ENCODE assay signal across 9 mouse cellular contexts in the genomic region with DNA sequence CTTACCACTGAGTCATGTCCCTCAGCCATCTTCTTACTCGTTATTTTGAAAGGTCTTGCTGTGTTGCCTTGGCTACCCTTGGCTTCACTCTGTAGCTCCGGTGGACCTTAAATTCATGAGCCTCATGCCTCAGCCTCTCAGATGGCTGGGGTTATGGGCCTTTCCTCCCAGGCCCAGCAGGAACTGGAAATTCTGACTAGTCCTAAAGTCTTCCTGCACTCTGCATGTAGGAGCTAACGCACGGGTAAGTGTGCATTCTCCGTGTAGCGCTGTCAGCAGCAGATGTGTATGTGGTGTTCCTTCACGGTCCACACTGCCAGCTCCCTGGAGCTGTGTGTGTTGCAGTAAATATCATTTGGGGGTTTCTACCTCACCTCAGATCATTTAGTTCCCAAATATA. TPM values are rescaled to one million over a fixed set of nuclear protein-coding genes. Genes with fewer than 3 reads are reported as not detected.
DNase-seq lines count a peak whose midpoint lies in the region; ATAC-seq and TF ChIP-seq lines count a peak whose summit lies in the region.
"Had no signal": no experiment of that assay in that cellular context is flagged by ENCODE, and none has a peak within 500 bp of the region (broad histone marks: within the 10 kb centered on the region; RNA-seq: fewer than 3 reads in every experiment).

No protein-coding gene starts in this region.

- H3K27ac ChIP-seq in forebrain, embryonic 14.5 days (ENCODE audit: low read depth, low read length), result no peak overlapping the region
- no peak overlapping the region for H3K27ac ChIP-seq in liver, embryonic 13.5 days

- H3K4me3 ChIP-seq in erythroblast, embryonic 14.5 days (replicated peaks), result peak overlapping the region; percentile 92
- H3K4me3 ChIP-seq in C2C12 (ENCODE audit: insufficient read depth, poor library complexity, severe bottlenecking), result no peak overlapping the region
- H3K4me3 ChIP-seq in forebrain, embryonic 14.5 days (ENCODE audit: low read depth, low read length), result no peak overlapping the region
- H3K4me3 ChIP-seq in liver, embryonic 13.5 days (replicated peaks), result peak overlapping the region; percentile 82

- H3K79me3 ChIP-seq in C2C12 (ENCODE audit: low read depth), result peaks cover 59% of the 10 kb centered on the region

- peak overlapping the region; percentile 91 for H3K9ac ChIP-seq in forebrain, embryonic 14.5 days (ENCODE audit: low read length)
- peak overlapping the region; percentile 85; the same call in 1 of the 2 replicates for H3K9ac ChIP-seq in liver, embryonic 13.5 days

- no peak for ATAC-seq in erythroblast, adult 5-6 weeks (replicated peaks; ENCODE audit: low FRiP score, poor library complexity, severe bottlenecking)
- no peak for ATAC-seq in forebrain, embryonic 14.5 days
- ATAC-seq in liver, embryonic 13.5 days (ENCODE audit: low read depth), result no peak
- ATAC-seq: inflammation-experienced regulatory T-cells, adult 6 months had no signal

- peaks cover 30% of the 10 kb centered on the region for H3K4me1 ChIP-seq in erythroblast, embryonic 14.5 days (ENCODE audit: control insufficient read depth)
- peaks cover 15% of the 10 kb centered on the region for H3K4me1 ChIP-seq in forebrain, embryonic 14.5 days (ENCODE audit: control insufficient read depth, insufficient read depth, low read length)
- H3K4me1 ChIP-seq in liver, embryonic 13.5 days (replicated peaks), result peaks cover 25% of the 10 kb centered on the region

- TF ChIP-seq CTCF in C2C12 (IDR thresholded peaks at IDR 0.05; ENCODE audit: control insufficient read depth, insufficient read depth, insufficient read length), result no peak

- peaks cover 35% of the 10 kb centered on the region for H3K36me3 ChIP-seq in erythroblast, embryonic 14.5 days (ENCODE audit: control insufficient read depth)
- H3K36me3 ChIP-seq in C2C12 (ENCODE audit: control insufficient read depth, insufficient read depth), result peaks cover 27% of the 10 kb centered on the region
- H3K36me3 ChIP-seq in forebrain, embryonic 14.5 days (ENCODE audit: control insufficient read depth, insufficient read depth, low read length), result peaks cover 8% of the 10 kb centered on the region; the same call in 1 of the 2 replicates
- H3K36me3 ChIP-seq in liver, embryonic 13.5 days, result peaks cover 34% of the 10 kb centered on the region

- H3K79me2 ChIP-seq in C2C12 (ENCODE audit: control insufficient read depth, insufficient read depth), result peaks cover 63% of the 10 kb centered on the region

- no peak for DNase-seq in forebrain, embryonic 14.5 days (ENCODE audit: low spot score)
- no peak for DNase-seq in liver, embryonic 13.5 days
- no peak for DNase-seq in ovary, postnatal 36 days (ENCODE audit: low spot score)
- no peak for DNase-seq in gastrocnemius, postnatal 4 days (ENCODE audit: low spot score in 2 of 2)
- DNase-seq in adrenal gland, postnatal 4 days (ENCODE audit: low spot score in 2 of 2), result no peak

- H3K27me3 ChIP-seq in erythroblast, embryonic 14.5 days (ENCODE audit: control insufficient read depth), result no peaks in the 10 kb centered on the region
- H3K27me3 ChIP-seq in C2C12 (ENCODE audit: control insufficient read depth, insufficient read depth, insufficient read length), result no peaks in the 10 kb centered on the region
- H3K27me3 ChIP-seq in forebrain, embryonic 14.5 days (replicated peaks; ENCODE audit: control insufficient read depth, insufficient read depth, low read length), result no peaks in the 10 kb centered on the region
- H3K27me3 ChIP-seq in liver, embryonic 13.5 days, result no peaks in the 10 kb centered on the region

- H3K4me2 ChIP-seq in forebrain, embryonic 14.5 days (ENCODE audit: low read length), result peak overlapping the region; percentile 89
- peak overlapping the region; percentile 86 for H3K4me2 ChIP-seq in liver, embryonic 13.5 days

- H3K9me3 ChIP-seq in erythroblast, embryonic 14.5 days (ENCODE audit: control insufficient read depth, low read length), result no peaks in the 10 kb centered on the region
- no peaks in the 10 kb centered on the region for H3K9me3 ChIP-seq in forebrain, embryonic 14.5 days (replicated peaks; ENCODE audit: control insufficient read depth, low read length)
- H3K9me3 ChIP-seq in liver, embryonic 13.5 days (replicated peaks), result no peaks in the 10 kb centered on the region

- WGBS in forebrain, embryonic 14.5 days, result 78% methylated on average over 7 of the region's 7 CpGs
- WGBS in liver, embryonic 13.5 days (ENCODE audit: insufficient replicate concordance), result 81% methylated on average over 7 of the region's 7 CpGs

- H3ac ChIP-seq in C2C12 (ENCODE audit: control insufficient read depth, insufficient read length, low read depth), result peak overlapping the region; percentile 0

TF ChIP-seq in C2C12, 6 proteins besides CTCF, POLR2A, EP300 and RAD21:
- TF ChIP-seq CEBPB (IDR thresholded peaks at IDR 0.05; ENCODE audit: low read depth) (no peak), MYOG (IDR thresholded peaks at IDR 0.05; ENCODE audit: control insufficient read depth, extremely low read depth, insufficient read length) (no peak), FOSL1 (IDR thresholded peaks at IDR 0.05; ENCODE audit: insufficient read depth, low read length, poor library complexity, severe bottlenecking) (no peak), MYOD1 (IDR thresholded peaks at IDR 0.05; ENCODE audit: control insufficient read depth, insufficient read length, low read depth) (no peak), USF1 (IDR thresholded peaks at IDR 0.05; ENCODE audit: low read depth) (no peak), MAX (IDR thresholded peaks at IDR 0.05) (no peak)
TF ChIP-seq in C2C12: peak in this region for 0.

RNA-seq across cellular contexts. Expression of a gene that starts 1.5 kb away (rescaled TPM):
- polyA plus RNA-seq in erythroblast, embryonic 14.5 days (2012), result 0.22 and 0.24 TPM in 2 replicates
- 11.7 and 14.2 TPM in 2 replicates for total RNA-seq in erythroblast, adult 5-6 weeks (2015; ENCODE audit: low replicate concordance)
- 20.4 and 23.6 TPM in 2 replicates for total RNA-seq in erythroblast, adult 5-6 weeks (2017; ENCODE audit: low replicate concordance)
- 18.5 TPM for polyA plus RNA-seq in C2C12 (2012; fragmentation: generic; extraction: Trizol)
- polyA plus RNA-seq in forebrain, embryonic 14.5 days (2014; fragmentation: Nextera tagmentation; extraction: Ambion mirVana), result 226 and 231 TPM in 2 replicates
- polyA plus RNA-seq in liver, embryonic 13.5 days (2015; fragmentation: Nextera tagmentation; extraction: Ambion mirVana), result 52.0 and 61.1 TPM in 2 replicates
- 10 to 100 TPM; 24.1 to 33.7 TPM for total RNA-seq in gastrocnemius, postnatal 4 days (2021)
- 10 to 100 TPM; 53.0 to 63.8 TPM for total RNA-seq in adrenal gland, postnatal 4 days (2021)

RNA-seq across cellular contexts. Expression of a gene that starts 8.1 kb away (rescaled TPM):
- 0.70 and 0.98 TPM in 2 replicates for polyA plus RNA-seq in erythroblast, embryonic 14.5 days (2012)
- 1.7 and 2.5 TPM in 2 replicates for total RNA-seq in erythroblast, adult 5-6 weeks (2015; ENCODE audit: low replicate concordance)
- total RNA-seq in erythroblast, adult 5-6 weeks (2017; ENCODE audit: low replicate concordance), result 7.1 and 12.7 TPM in 2 replicates
- polyA plus RNA-seq in C2C12 (2012; fragmentation: generic; extraction: Trizol), result 16.6 TPM
- 34.4 and 35.7 TPM in 2 replicates for polyA plus RNA-seq in forebrain, embryonic 14.5 days (2014; fragmentation: Nextera tagmentation; extraction: Ambion mirVana)
- polyA plus RNA-seq in liver, embryonic 13.5 days (2015; fragmentation: Nextera tagmentation; extraction: Ambion mirVana), result 47.5 and 50.6 TPM in 2 replicates
- total RNA-seq in gastrocnemius, postnatal 4 days (2021), result 10 to 100 TPM; 20.5 to 23.5 TPM
- total RNA-seq in adrenal gland, postnatal 4 days (2021), result 10 to 100 TPM; 33.5 to 35.8 TPM

RNA-seq across cellular contexts. Expression of a gene that starts 59.3 kb away (rescaled TPM):
- polyA plus RNA-seq in erythroblast, embryonic 14.5 days (2012), result 0.01 TPM in 1 of 2 replicates, not detected in the other
- total RNA-seq in erythroblast, adult 5-6 weeks (2015; ENCODE audit: low replicate concordance), result not detected in 2 replicates
- total RNA-seq in erythroblast, adult 5-6 weeks (2017; ENCODE audit: low replicate concordance), result 0.98 TPM in 1 of 2 replicates, not detected in the other
- polyA plus RNA-seq in C2C12 (2012; fragmentation: generic; extraction: Trizol), result 2.0 TPM
- 2.6 and 4.0 TPM in 2 replicates for polyA plus RNA-seq in forebrain, embryonic 14.5 days (2014; fragmentation: Nextera tagmentation; extraction: Ambion mirVana)
- 0.67 TPM in 2 replicates for polyA plus RNA-seq in liver, embryonic 13.5 days (2015; fragmentation: Nextera tagmentation; extraction: Ambion mirVana)
- total RNA-seq in gastrocnemius, postnatal 4 days (2021), result 10 to 100 TPM; 15.8 to 17.4 TPM
- total RNA-seq in adrenal gland, postnatal 4 days (2021), result 1 to 10 TPM; 2.5 to 3.2 TPM

Comparison
In these comparisons a context has a peak if more than half of its experiments do, and no peak if none do; other contexts are left out.
1. H3K4me3 ChIP-seq: peak in erythroblast, embryonic 14.5 days (single experiment) and liver, embryonic 13.5 days (single experiment); none in C2C12 (single experiment) and forebrain, embryonic 14.5 days (single experiment).
2. RNA of a gene that starts 1.5 kb away (polyA plus RNA-seq): 226 to 231 TPM in forebrain, embryonic 14.5 days, 52.0 to 61.1 TPM in liver, embryonic 13.5 days and 18.5 TPM in C2C12 (single experiment); 0.22 to 0.24 TPM in erythroblast, embryonic 14.5 days; every median in the first group is over 10 times any median in the second.